Mouse (Mus musculus): ENCODE results near the gene Btla.
A peak's percentile ranks its signal among the peaks of the same experiment; 100 is the strongest.

Gene Btla

GRCm38 (mm10) chr16:45223648-45224388 is at the start of gene Btla:
Btla (plus strand) TSS chr16:45224315.
- no peak for DNase-seq (ENCODE audit: low spot score)

DNA sequence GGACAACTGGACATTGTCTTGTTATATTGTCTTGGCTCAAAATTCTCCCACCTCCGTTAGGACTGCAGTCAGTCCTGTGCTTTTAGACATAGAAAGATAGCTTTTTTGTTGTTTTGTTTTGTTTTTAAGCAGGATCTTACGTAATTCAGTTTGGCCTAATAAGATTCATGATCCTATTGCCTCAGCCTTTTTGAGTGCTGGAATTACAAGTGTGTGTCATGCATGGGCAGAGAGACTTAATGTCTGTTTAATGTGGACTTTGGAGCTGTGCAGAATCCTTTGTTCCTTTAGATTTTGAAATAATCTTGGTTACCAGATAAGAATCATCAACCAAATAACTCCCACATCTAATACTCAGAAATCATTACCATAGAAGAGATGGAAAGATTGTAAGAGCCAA is 45.6 kb upstream of the Btla start:
- DNase-seq (ENCODE audit: low spot score) = no peak

GRCm38 (mm10) chr16:45181824-45182223 is 42.3 kb upstream of the Btla start:
- no peak for DNase-seq (ENCODE audit: low spot score)

DNA sequence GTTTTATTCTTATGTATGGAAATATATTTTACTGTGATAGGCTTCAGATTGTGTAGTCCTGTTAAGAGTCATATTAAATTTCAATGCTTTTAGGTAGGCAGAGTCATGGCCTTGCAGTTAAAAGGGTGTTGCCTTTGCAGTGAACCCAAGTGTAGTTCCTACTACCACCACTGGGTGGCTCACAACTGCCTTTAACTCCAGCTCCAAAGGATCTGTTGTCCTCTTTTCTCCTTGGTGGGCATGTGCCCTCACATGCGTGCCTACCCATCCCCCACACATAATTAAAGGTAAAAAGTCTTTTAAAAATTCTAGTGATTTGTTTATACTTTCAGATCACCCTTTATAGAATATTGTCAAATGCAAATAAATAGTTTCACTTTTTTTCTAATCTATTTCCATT is 31.5 kb upstream of the Btla start:
- peak; percentile 75 for DNase-seq (ENCODE audit: low spot score)

DNA sequence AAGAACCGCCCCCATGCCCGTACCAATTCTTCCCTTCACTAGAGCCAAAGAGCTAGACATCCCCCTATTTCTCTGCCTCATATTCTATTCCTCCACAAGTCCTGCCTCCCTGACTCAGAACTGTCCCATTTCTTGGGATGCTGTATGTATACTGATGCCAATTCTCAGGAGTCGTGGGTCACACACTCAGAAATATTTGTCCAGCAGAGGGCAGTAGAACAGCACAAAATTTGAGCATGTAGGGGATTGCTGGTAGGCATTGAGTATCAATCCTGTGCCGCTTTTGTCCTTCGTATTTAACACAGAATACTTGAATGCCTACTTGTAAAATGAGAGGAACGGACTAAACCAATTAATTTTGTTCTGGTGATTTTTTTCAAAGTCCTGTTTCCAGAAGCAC is 27.3 kb upstream of the Btla start:
- DNase-seq (ENCODE audit: low spot score) = peak; percentile 65

- DNase-seq (ENCODE audit: low spot score) = no peak
Measured at GRCm38 (mm10) chr16:45201395-45201794, 22.7 kb upstream of the Btla start.

GRCm38 (mm10) chr16:45204438-45204837 is 19.7 kb upstream of the Btla start:
- DNase-seq (ENCODE audit: low spot score) = no peak

- DNase-seq (ENCODE audit: low spot score) = no peak
Measured at GRCm38 (mm10) chr16:45204859-45205670, 19.1 kb upstream of the Btla start.

DNA sequence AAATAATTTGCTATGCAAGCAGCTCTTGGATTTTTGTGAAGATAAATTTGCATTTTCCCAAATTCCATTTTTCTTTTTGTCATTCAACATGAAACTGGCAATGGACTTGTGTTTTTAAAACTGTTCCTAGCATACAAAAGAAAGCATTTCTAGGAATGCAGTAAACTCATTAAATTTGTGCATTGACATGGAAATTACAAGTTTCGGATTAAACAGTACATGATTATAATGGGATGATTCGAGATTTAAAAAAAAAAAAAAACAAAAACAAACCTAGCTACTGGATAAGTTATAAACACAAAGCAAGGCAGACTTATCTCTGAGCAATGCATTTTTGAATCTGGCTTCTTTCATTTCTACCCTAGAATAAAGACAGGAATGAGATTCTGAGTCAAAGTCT is 2.1 kb upstream of the Btla start:
- DNase-seq (ENCODE audit: low spot score) = no peak

DNA sequence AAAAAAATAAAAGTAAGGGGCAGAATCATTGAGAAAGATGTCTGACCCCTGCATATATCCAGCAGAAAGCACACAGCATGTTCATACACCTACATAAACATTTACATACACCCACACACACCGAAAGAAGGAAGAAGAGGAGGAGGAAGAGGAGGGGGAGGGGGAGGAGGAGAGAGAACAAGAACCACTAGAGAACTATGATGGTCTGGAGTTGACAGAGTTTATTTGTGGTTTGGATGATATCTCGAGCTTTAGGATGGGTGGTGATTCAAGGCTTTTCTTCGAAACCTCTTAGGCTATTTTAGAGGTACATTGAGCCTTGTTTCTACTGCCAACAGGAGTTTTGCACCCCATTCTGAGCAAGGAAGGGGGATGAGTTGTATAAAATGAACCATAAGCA is 1.3 kb upstream of the Btla start:
- DNase-seq (ENCODE audit: low spot score) = no peak

DNA sequence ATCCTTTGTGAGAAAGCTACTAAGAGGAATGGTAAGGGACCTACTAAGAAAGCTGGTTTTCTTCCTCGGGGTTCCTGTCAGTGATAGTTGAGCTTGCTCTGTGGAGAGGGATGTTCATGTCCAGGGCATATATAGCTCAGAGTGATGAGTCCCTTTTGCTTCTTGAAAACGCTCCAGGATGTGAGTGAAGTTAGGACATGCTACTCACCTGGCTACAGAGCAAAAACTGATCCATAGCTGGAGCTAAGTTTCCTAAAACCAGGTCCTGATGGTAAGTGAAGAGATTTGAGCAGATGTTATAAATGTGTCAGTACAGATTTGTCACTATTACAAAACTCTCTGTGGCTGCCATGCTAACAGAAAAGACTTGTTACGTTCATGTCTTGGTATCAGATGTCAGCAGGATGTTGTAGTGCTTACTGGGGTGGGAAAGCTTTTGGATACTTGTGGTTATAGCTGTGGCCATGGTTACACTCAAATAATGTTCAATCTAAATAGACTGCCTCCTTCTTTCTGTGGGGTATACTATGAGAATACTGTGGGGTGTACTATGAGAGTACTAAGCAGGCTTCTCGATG is 405 bp downstream of the Btla start:
- no peak for DNase-seq (ENCODE audit: low spot score)

- DNase-seq (ENCODE audit: low spot score) = no peak
Measured at GRCm38 (mm10) chr16:45227002-45227401, 2.9 kb downstream of the Btla start.

- no peak for DNase-seq (ENCODE audit: low spot score)
Measured at GRCm38 (mm10) chr16:45231296-45231695, 7.2 kb downstream of the Btla start.

DNA sequence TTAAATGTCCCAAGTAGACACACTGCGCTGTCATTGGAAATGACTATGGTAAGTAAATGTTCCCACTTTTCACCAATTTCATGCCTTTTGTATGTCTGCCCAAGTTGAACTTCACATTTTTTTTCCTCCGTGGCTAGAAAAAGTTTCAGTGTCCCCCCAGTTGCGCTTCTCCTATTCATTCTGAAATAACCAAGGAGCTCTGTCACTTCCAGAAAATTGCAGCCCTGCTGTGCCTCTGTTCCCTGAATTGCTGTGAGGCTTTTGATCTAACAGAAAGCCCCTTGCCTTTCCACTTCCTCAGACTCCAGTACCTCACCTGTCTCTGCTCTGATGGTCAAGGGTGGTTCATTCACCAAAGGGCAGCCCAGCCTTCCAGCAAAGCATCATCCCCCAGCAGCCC is 8.9 kb downstream of the Btla start:
- no peak for DNase-seq (ENCODE audit: low spot score)

- no peak for DNase-seq (ENCODE audit: low spot score)
Measured at GRCm38 (mm10) chr16:45242700-45243099, 18.6 kb downstream of the Btla start.

- no peak for DNase-seq (ENCODE audit: low spot score)
Measured at GRCm38 (mm10) chr16:45244930-45245472, 20.9 kb downstream of the Btla start.

- DNase-seq (ENCODE audit: low spot score) = no peak
Measured at GRCm38 (mm10) chr16:45249761-45250160, 25.6 kb downstream of the Btla start.

DNA sequence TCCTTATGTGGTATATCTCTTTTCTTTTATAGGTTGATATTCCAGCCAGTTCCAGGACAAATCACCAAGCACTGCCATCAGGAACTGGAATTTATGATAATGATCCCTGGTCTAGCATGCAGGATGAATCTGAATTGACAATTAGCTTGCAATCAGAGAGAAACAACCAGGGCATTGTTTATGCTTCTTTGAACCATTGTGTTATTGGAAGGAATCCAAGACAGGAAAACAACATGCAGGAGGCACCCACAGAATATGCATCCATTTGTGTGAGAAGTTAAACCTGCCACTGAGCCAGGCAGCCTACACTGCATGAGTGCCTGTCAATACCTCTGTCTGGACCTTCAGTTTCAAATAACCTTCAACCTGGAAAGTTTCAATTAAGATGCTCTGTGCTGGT is 26.2 kb downstream of the Btla start:
- DNase-seq (ENCODE audit: low spot score) = no peak

GRCm38 (mm10) chr16:45251773-45252413 is 27.8 kb downstream of the Btla start:
- no peak for DNase-seq (ENCODE audit: low spot score)

DNA sequence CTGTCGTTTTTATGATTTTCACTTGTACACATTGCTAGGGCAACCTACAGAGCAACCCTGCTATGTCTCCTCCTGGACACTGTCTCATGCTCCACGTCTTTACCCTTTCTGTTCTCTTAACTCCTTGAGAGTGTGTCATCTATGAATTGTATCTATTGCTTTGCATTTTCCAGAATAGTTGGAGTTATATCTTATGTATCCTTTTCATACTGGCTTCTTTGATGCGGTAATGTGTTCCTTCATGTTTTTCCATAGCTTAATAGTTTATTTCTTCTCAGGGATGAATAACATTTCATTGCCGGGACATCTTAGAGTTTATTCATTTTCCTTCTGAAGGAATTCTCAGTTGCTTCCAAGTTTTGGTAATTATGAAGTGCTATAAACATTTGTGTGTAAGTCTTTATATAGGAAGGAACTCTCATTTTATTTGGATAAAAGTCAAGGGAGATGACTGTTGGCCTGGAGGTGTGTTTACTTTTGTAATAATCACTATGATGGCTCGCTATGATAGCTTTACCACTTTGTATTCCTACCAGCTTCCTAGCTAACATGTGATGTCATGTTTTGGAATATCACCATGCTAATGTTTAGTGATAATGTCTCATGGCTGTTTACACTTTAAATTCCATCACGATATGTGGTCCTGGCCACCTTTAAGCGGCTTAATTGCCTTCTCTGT is 31.2 kb downstream of the Btla start:
- no peak for DNase-seq (ENCODE audit: low spot score)

DNA sequence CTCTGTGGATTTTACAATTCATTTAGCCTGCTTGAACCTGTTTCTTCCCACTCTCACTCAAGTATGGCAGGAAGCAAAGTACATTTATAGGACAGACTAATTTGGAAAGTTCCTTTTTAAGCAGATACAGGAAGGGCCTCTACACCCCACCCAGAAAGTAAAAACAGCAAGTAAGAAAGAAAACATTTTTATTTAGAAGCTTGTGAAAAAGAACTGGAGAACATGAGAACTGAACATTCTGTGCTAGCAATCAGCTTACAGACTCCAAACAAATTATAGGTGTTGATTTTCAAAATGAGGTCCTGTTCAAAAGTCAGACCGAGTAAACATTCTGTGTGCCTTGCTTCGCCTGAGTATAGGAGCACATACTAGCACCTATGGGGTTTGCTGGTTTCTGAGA is 32.8 kb downstream of the Btla start:
- DNase-seq (ENCODE audit: low spot score) = no peak

- DNase-seq (ENCODE audit: low spot score) = no peak
Measured at GRCm38 (mm10) chr16:45257567-45257966, 33.5 kb downstream of the Btla start.

Data from urinary bladder, postnatal 14 days (tissue).